Mouse (Mus musculus) stomach, postnatal 0 days (tissue): ENCODE results near the gene Olfr904. TPM values are rescaled to one million over a fixed set of nuclear protein-coding genes. Genes with fewer than 3 reads are reported as not detected.
"Not testable (repeated sequence)": the region's sequence is repeated elsewhere in the genome, so short reads cannot be mapped to it uniquely, and the experiment has no call there.

ENCODE experiments used
- ATAC-seq: fragments of 200-750 bp; cut with Nextera tagmentation; 2 replicates; pipeline ENCODE4 v1.8.0; 2017; ENCODE audit not compliant: low FRiP score, low TSS enrichment
- DNase-seq: peaks from one replicate; pipeline ENCODE4 v3.0.0-alpha.2; 2016; ENCODE audit warnings: low spot score
- H3K27ac ChIP-seq: fragments of 300-500 bp; sonication (generic); replicated peaks from 2 replicates; pipeline ENCODE4 v1.5.1; 2014; ENCODE audit warnings: mild to moderate bottlenecking, control low read depth
- H3K27me3 ChIP-seq: fragments of 300-500 bp; sonication (generic); 2 replicates; pipeline ENCODE4 v1.6.1; 2014; ENCODE audit warnings: low read length; ENCODE audit not compliant: control insufficient read depth, insufficient read depth
- H3K36me3 ChIP-seq: fragments of 300-500 bp; sonication (generic); 2 replicates; pipeline ENCODE4 v1.6.1; 2014; ENCODE audit warnings: low read length, mixed read lengths; ENCODE audit not compliant: control insufficient read depth, insufficient read depth
- H3K4me1 ChIP-seq: fragments of 300-500 bp; sonication (generic); replicated peaks from 2 replicates; pipeline ENCODE4 v1.6.1; 2014; ENCODE audit warnings: antibody characterized with exemption; ENCODE audit not compliant: control insufficient read depth, insufficient read depth
- H3K4me2 ChIP-seq: fragments of 300-500 bp; sonication (generic); replicated peaks from 2 replicates; pipeline ENCODE4 v1.6.1; 2014; ENCODE audit warnings: low read depth, mild to moderate bottlenecking, control low read depth, moderate library complexity
- H3K4me3 ChIP-seq: fragments of 300-500 bp; sonication (generic); 2 replicates; pipeline ENCODE4 v1.5.1; 2014; ENCODE audit warnings: low read depth, low read length, control low read depth
- H3K9ac ChIP-seq: fragments of 300-500 bp; sonication (generic); 2 replicates; pipeline ENCODE4 v1.6.1; 2014; ENCODE audit warnings: mild to moderate bottlenecking, low read length, control low read depth, mixed read lengths
- H3K9me3 ChIP-seq: fragments of 300-500 bp; sonication (generic); 2 replicates; pipeline ENCODE4 v1.6.1; 2016; ENCODE audit warnings: low read length; ENCODE audit not compliant: control insufficient read depth
- CTCF ChIP-seq: IDR thresholded peaks from 2 replicates; pipeline ENCODE4 v1.5.1; 2016; ENCODE audit warnings: antibody characterized with exemption, low read depth, mild to moderate bottlenecking, moderate library complexity
- EP300 ChIP-seq: optimal IDR thresholded peaks from 2 replicates; pipeline ENCODE3; 2016; ENCODE audit warnings: antibody characterized with exemption
- WGBS: fragments of 180-500 bp; shearing (Covaris S2); extraction: QIAGEN DNeasy Blood & Tissue Kit; methylation state at CpG from one replicate; pipeline ENCODE4 v1.1.7; 2014; 5-methylcytosine and 5-hydroxymethylcytosine counted together
- polyA plus RNA-seq: library from polyadenylated mRNA; unstranded; fragments of >200 nt; fragmentation: Nextera tagmentation; extraction: Ambion mirVana; gene quantifications from 2 replicates; pipeline ENCODE4 v1.2.1, GENCODE M21; 2015

Olfr904 gene
- polyA plus RNA-seq = not detected in 2 replicates

DNA sequence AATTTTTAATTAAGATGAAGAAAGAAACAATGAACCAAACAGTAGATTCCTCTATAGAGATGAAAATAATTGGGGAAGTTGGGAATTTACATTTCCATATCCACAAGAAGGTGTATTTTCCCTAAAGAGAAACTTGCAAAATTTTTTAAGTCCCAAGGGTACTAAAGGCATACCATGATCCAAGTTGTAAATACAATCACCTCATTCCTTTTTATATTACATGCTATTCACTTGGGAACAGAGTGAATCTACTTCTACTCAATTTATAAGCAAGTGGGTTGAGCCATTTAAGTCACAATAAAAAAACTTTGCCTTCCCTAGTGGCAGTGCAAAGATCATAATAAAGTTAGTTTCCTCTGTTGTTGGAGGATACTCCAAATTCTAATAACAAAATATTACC, at the start of gene Olfr904:
Gene Olfr904 (plus strand): TSS at position 301 of the 400 bp plus-strand sequence.
- Histone ChIP-seq H3K27me3 (no peaks in the 10 kb centered on the region), H3K4me1 (no peaks in the 10 kb centered on the region), H3K36me3 (no peaks in the 10 kb centered on the region), H3K27ac (no peak within 1 kb of the TSS), H3K9ac (no peak within 1 kb of the TSS), H3K4me3 (no peak within 1 kb of the TSS), H3K4me2 (no peak within 1 kb of the TSS), H3K9me3 (no peaks in the 10 kb centered on the region)
- DNase-seq (no peak), ATAC-seq (no peak)
- TF ChIP-seq CTCF (no peak), EP300 (no peak)

DNA sequence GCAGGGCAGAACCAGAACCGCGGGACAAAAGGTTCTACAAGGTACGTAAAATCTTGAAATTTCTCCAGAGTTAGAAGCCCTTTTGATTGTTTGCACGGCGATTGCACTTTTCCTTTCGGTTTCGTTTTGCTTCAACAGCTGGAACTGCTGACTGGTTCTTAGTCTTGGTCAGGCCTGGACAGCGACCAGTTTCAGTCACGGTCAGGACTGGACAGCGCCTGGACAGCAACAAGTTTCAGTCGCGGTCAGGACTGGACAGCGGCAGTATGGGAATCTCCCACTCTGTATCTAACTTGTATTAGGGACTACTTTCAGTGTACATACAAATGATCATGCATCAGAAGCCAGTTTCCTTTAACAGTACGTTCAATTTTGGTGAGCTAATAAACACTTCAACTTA, 49.4 kb upstream of the Olfr904 start:
- not testable (repeated sequence) for H3K4me3 ChIP-seq, ATAC-seq, H3K9ac ChIP-seq, H3K4me1 ChIP-seq, DNase-seq, H3K27ac ChIP-seq, H3K9me3 ChIP-seq, H3K36me3 ChIP-seq, H3K4me2 ChIP-seq, H3K27me3 ChIP-seq
- WGBS = 86% methylated on average over 14 of the region's 14 CpGs

DNA sequence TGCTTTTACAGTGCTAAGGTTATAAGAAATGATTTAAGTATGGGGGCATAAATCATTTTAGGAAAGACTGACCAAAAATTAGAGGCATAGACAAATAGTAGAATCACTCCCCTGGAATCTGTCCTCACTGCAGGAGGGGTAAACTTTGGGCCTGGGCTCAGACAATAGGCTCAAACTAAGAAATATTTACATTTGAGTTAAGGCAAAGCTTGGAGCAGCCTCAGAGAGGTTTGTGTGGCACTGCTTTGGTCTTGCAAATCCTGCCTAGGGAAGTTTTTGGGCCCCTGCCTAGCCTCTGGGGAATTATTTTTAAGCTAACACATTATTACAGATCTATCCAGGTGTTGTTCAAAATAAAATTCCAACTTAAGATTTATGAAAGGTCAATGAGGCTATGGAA, 39.1 kb upstream of the Olfr904 start:
- H3K27ac ChIP-seq = no peak overlapping the region
- ATAC-seq (no peak), DNase-seq (no peak)
- no peaks in the 10 kb centered on the region for H3K4me1 ChIP-seq
- H3K27me3 ChIP-seq = no peaks in the 10 kb centered on the region
- no peak overlapping the region for H3K9ac ChIP-seq
- TF ChIP-seq EP300 = no peak
- TF ChIP-seq CTCF = no peak
- H3K36me3 ChIP-seq = no peaks in the 10 kb centered on the region
- H3K9me3 ChIP-seq = no peaks in the 10 kb centered on the region
- H3K4me3 ChIP-seq = no peak overlapping the region
- H3K4me2 ChIP-seq = no peak overlapping the region

DNA sequence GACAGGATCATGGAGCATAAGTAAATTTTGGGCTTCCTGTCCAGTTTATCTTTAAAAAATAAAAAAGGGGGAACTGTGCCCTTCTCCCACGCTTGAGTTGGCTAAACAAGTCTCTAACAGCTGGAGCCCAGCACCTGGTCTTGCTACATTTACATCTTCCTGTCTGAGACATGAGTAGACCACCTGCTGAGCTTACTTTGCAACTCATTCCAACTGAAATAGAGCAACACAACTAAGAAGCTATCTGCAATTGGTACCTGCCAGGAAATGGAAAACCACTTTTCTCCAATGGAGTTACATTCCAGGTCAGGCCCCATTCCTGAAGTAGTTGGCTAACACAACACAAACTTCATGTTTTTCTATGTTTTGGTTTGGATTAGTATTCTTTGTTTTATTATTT, 35.9 kb upstream of the Olfr904 start:
- no peaks in the 10 kb centered on the region for H3K36me3 ChIP-seq
- no peak for TF ChIP-seq CTCF
- no peak for TF ChIP-seq EP300
- no peak overlapping the region for H3K4me2 ChIP-seq
- DNase-seq (no peak), ATAC-seq (no peak)
- no peaks in the 10 kb centered on the region for H3K9me3 ChIP-seq
- no peaks in the 10 kb centered on the region for H3K4me1 ChIP-seq
- WGBS = 48% methylated on average over 1 of the region's 1 CpGs
- no peak overlapping the region for H3K27ac ChIP-seq
- H3K27me3 ChIP-seq = no peaks in the 10 kb centered on the region
- H3K4me3 ChIP-seq = no peak overlapping the region
- H3K9ac ChIP-seq = no peak overlapping the region

DNA sequence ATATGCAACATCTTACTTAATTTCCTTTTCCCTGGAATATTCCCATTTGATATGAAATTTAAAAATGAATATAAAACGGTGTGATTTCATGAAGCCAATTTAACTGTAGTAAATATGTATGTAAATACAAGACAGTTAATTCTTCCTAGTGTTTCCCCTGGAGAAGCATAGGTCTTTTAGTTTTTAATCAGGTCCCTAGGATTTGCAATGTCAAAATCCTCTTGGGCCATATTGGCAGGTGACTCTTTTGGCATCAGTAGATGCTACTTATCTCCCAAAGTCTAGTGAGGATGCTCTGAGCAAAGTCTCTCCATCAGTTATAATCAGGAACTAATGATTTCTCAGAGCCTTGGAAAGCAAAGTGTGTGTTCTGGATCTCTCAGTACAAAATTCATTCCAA, 33.8 kb upstream of the Olfr904 start, which contains the start of gene Olfr901:
Gene Olfr901 (plus strand): TSS at position 301 of the 400 bp plus-strand sequence.
- no peak for ATAC-seq
- no peaks in the 10 kb centered on the region for H3K36me3 ChIP-seq
- no peak within 1 kb of the TSS for H3K9ac ChIP-seq
- TF ChIP-seq EP300 (no peak), CTCF (no peak)
- H3K9me3 ChIP-seq = no peaks in the 10 kb centered on the region
- H3K4me3 ChIP-seq = no peak within 1 kb of the TSS
- H3K4me2 ChIP-seq = no peak within 1 kb of the TSS
- H3K27me3 ChIP-seq = no peaks in the 10 kb centered on the region
- WGBS = 88% methylated on average over 1 of the region's 1 CpGs
- no peak within 1 kb of the TSS for H3K27ac ChIP-seq
- no peaks in the 10 kb centered on the region for H3K4me1 ChIP-seq
- no peak for DNase-seq

DNA sequence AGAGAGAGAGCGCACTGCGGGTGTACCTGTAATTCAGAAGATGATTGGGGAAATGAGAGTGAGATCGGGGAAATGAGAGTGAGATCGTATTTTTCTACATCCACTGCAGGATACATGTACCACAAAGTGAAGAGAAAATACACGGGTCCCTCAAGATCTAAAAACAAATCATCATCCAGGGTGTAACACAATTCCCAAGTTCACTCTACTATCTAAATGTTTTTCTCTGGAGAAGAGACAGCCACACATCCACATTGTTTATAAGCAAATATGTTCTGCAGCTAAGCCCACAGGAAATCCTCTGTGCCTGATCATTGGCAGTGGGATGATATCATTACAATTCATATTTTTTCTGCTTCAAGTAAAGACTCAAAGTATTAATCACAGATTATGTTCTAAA, 15.6 kb upstream of the Olfr904 start, which contains the start of gene Olfr902:
Gene Olfr902 (plus strand): TSS at position 301 of the 400 bp plus-strand sequence.
- ATAC-seq = no peak

More for the DNA sequence above, 15.6 kb upstream of the Olfr904 start, which contains the start of gene Olfr902:
- Histone ChIP-seq H3K27ac (no peak within 1 kb of the TSS), H3K4me2 (no peak within 1 kb of the TSS), H3K27me3 (no peaks in the 10 kb centered on the region), H3K4me1 (no peaks in the 10 kb centered on the region), H3K4me3 (no peak within 1 kb of the TSS), H3K9ac (no peak within 1 kb of the TSS), H3K36me3 (no peaks in the 10 kb centered on the region), H3K9me3 (no peaks in the 10 kb centered on the region)
- TF ChIP-seq CTCF (no peak), EP300 (no peak)
- no peak for DNase-seq
- 90% methylated on average over 5 of the region's 5 CpGs for WGBS
